Mouse (Mus musculus): Measurements from ENCODE around the gene Islr. TPM values are rescaled to one million over a fixed set of nuclear protein-coding genes. Genes with fewer than 3 reads are reported as not detected.

Gene Islr
- total RNA-seq, 1 experiment from 2014 or later: not detected

DNA sequence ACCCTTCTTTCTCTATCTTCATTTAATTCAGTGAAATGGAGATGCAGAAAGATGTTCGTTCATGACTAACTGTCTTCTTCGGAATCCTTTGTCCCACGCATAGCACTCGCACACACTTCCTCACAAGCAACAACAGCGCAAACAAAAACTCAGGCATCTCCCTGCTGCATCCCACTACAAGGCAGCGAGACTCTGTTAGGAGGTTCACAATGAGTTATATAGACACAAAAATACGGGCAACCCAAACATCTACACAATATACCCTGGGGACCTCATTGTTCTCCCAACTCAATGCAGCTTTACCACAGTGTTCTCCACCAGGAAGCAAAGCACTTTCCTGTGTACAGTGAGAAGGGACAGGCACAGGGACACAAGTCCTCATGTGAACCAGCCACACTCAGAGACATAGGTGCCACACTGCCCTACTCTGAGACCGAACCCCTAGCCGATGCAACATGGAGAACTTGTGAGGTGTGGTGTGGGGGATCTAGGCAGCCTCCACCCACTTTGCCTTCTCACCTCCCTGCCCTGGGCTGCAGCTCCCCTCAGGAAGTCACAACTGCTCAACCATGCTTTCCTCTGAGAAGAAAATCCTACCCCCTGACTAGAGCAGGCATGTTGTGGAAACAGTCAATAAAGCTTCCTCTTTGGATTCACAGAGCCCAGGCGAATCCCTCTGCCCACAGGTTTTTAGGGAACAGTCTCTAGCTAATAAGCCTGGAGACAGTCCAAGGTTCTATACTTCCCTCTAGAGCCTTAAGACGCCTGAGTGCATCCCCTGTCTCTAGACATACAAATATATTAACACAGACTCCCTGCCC is 3.6 kb downstream of the Islr start:
- ATAC-seq (replicated peaks; ENCODE audit: insufficient number of reproducible peaks, low FRiP score, low TSS enrichment, poor library complexity, severe bottlenecking): no peak

DNA sequence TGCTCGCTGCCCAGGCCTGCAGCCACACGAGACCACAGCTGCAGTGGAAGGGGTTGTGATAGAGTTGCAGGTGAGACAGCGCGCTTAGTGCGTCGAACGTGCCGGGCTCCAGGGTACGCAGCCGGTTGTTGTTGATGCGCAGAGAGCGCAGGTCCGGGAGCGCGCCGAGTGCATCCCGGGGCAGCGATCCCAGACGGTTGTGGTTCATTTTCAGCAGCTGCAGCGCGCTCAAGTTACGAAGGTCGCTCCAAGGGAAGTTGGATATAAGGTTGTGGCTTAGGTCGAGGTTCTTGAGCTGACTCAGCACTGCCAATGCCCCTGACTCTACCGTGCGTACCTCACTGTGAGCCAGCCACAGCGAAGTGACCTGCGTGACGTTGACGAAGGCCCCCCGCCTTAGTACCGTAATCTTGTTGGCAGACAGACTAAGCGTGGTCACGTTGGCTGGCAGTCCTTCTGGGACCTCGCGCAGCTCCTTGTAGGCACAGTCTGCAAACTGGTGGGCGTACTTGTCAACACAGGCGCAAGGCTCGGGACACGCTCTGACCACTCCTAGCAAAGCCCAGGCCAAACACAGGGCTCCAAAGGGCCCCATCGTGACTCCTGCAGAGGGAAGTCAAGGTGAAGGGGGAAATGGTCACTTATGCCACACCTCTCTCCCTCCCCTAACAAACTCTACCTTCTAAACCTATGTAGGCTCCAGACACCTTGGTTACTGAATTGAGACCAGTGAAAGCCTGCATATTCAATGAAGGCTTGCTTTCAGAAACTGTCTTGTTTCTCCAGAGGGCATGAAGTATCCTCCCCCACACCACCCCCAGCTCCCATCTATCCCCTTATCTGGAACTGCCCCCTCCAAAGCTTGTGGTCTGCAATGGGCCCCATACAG is 4.5 kb downstream of the Islr start:
- no peak for ATAC-seq (replicated peaks; ENCODE audit: insufficient number of reproducible peaks, low FRiP score, low TSS enrichment, poor library complexity, severe bottlenecking)

DNA sequence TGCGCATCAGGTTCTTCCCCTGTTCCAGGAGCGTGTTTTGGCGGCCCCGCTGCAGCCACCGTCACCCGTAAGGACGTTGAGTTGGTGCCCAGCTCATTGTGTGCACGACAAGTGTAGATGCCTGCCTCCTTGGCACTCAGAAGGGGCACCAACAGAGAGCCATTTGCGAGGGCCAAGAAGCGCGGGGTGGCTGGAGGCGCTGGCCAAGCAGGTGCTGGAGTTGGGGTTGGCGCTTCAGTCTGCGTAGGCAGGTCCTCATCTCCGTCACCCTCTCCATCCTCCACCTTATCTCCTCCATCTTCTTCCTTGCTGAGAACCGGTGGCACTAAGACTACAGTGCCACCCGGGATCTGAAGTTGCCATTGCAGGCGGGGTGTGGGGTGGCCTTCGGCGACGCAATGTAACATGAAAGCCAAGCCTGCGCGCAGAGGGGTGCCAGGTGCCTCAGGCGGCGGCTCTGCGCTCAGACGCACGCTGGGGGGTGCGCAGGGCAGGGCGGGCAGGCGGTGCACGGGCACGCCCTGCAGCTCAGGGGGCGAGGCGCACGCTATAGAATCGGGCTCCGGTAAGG is 5.2 kb downstream of the Islr start:
- no peak for ATAC-seq (replicated peaks; ENCODE audit: insufficient number of reproducible peaks, low FRiP score, low TSS enrichment, poor library complexity, severe bottlenecking)

DNA sequence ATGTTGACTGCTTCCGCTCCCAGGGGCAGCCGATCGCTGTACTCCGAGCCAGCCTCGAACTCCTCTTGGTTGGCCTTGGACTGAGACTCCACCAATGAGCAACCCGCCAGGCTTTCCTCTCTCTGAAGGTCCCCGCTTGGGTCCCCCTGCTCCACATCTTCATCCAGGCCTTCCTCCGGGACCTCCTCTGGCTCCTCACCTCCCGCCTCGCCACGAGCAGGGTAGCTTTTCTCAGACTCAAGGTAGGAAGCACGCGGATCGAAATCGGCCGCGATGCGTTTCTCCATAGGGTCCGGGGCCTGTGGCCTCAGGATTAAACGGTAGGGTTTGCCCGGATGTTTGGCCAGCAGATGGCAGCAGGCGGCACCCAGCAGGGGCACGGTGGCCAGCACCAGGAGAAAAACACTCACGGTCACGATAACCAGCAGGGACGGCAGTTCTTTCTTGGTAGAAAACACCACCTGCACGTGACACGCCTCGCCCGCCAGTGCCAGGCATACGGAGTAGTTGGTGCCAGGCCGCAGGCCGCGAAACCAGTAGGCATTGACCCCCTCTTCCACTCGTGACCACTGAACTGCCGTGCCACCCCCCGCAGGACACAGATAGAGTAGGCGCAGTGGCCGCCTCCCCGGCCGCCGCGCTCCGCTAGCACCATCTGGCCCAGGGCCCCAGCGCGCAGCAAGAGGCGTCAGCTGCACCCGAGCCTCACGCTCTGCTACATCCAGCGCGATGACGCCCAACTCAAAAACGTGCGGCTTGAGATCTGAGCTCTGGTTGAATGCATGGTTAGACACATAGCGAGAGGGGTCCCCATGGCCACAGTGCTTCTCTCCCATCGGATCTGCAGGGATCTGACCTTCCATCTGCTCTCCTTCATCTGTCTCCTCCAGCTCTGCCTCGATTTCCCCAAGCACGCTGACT is 6.1 kb downstream of the Islr start:
- 0 out of 2 replicates have a peak, but pooled peaks have one; percentile 19 for ATAC-seq (replicated peaks; ENCODE audit: insufficient number of reproducible peaks, low FRiP score, low TSS enrichment, poor library complexity, severe bottlenecking)

DNA sequence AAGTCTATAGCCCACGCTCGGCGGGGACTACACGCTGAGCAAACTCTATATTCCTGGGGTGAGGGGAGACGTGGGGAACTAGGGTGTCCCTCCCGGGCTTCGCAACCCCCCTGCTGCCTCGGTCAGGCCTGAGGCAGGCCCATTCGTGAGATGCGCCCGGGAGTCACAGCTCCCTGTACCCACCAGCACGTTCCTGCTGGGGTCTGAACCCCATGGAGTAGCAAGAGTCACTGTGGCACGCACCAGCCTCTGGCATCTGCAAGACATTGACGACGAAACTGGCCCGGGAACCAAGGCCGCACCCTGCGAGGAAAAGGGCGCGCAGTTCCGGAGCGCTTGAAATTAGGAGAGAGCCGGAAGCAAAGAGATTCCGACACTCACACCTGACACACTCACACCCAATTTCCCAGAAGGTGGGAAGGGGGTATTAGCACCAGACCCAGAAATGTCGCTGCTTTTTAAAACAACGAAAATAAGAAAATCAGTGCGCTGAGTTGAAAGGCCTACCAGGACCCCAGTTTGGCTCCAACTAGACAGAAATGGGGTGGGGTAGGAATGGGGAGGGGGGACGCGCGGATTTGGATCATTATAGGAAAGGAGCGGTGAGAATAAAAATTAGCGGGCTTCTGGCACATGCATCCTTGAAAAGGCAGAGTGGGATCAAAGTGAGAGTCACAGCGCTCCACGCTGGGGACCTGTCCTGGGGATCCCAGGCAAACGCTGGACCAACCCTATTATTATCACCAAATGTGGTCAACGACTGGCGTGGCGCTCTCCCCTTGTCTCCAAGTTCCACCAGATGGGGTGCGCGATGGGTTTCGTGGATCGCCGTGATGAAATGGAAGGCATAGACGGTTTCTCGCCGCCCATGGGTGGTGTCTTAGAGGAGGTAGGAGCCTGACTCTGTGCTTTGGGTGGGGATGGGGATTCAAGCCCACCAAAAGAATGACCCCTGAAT is 7.2 kb downstream of the Islr start:
- no peak for ATAC-seq (replicated peaks; ENCODE audit: insufficient number of reproducible peaks, low FRiP score, low TSS enrichment, poor library complexity, severe bottlenecking)

DNA sequence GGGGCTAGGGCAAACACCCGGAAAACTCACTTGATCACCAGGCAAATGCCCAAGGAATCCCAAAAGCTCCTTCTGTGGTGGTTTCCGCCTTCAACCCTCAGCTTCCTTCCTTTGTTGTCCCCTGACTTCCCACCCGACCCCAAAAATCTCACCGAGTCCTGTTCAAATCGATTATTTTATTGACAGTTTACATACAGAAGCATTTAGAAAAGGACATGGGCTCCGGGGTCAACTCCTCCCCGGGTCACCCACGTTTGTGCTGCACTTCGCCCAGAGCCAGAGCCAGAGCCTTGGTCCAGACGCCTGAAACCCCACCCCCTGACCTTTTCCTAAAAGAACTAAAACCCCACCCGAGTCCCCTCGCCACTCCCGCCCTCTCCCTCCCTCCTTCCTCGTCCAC is 8.0 kb downstream of the Islr start:
- no peak for ATAC-seq (replicated peaks; ENCODE audit: insufficient number of reproducible peaks, low FRiP score, low TSS enrichment, poor library complexity, severe bottlenecking)

DNA sequence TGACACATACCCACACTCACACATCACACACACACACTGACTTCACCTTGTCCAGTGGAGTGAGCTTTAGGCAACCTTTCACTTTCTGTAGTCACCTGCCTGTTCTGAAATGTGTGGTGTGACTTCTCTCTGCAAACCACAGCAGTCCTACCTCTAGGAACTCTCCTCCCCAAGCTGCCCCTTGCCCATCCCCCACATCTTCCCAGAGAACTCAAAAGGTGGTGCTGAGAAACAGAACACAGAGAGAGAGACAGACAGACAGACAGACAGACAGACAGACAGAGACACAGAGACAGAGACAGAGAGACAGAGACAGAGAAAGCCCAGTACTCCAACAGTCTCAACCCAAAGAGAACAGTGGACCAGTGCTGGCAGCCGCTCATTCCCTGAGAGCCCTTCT is 8.4 kb downstream of the Islr start:
- ATAC-seq (replicated peaks; ENCODE audit: insufficient number of reproducible peaks, low FRiP score, low TSS enrichment, poor library complexity, severe bottlenecking): no peak

DNA sequence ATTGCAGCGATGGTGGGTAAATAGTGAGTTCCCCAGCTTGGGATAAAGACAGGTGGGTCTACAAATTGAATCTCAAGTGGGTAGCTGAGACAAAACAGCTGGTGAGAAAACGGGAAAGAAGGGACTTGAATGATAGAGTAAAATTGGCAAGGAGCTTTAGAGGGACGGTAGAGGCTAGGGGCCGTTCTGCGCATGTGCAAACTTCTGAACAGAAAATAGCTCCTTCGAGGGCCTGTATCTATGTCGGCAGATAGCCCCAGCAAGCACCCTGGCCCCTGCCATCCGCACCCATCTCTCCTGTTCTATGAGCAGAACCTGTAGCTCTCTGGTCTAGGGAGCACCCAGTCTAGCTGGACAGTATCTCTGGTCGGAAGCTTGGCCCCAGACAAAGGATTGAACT is 9.9 kb downstream of the Islr start:
- ATAC-seq (replicated peaks; ENCODE audit: insufficient number of reproducible peaks, low FRiP score, low TSS enrichment, poor library complexity, severe bottlenecking): no peak

DNA sequence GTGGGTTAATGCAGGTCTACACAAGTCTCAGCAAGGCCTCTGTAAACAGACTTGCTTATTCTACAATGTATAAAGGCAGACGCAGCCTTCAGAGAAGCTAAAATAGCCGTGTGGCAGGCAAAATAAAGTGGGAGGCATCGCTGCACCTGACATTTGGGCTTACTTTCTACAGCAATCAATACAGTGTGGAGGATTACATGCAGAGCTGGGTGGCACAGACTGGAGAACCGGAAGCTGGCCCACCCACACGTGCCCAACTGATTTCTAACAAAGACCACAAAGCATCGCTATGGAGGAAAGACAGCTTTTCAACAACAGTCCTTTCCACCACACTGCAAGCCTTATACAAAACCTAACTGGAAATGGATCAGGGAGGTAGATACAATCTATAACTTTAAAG is 19.6 kb downstream of the Islr start:
- no peak for ATAC-seq (replicated peaks; ENCODE audit: insufficient number of reproducible peaks, low FRiP score, low TSS enrichment, poor library complexity, severe bottlenecking)

DNA sequence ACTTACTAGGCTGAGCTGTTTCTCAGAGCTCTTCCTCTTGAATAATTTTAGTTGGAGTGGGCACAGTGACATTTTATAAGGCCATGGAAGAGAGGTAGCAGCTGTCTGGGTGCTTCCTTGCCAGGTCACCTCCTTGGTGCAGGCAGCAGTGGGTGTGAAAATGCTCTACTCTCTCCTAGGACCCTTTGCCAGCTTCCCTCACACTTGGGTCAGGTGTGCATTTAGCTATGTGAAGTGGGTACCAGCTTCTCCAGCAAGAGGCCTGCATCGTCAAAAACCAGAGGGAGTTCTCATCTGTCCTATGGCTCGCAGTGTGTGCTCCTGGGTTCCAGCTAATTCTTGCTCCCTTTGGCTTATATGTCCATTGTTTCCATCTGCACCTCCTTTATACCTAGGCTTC is 24.7 kb downstream of the Islr start:
- ATAC-seq (replicated peaks; ENCODE audit: insufficient number of reproducible peaks, low FRiP score, low TSS enrichment, poor library complexity, severe bottlenecking): no peak

DNA sequence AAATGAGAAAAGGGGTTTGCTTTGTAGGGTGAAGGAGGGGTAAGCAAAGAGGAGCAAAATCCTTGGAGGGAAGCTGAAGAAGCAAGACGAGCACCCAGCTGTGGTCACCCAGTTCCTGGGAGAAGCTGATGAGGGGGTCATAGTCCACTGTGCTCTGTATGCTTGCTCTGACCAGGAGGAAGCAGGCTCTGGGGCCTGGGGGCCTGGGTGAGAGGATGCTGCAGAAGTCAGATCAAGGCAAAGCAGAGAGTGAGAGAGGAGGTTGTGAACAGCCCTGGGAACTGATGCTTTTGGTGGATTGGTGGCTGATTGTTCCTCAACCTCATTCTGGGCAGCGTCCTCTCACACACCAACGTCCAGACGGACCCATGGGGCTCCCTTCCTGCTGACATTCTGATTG is 26.9 kb downstream of the Islr start:
- no peak for ATAC-seq (replicated peaks; ENCODE audit: insufficient number of reproducible peaks, low FRiP score, low TSS enrichment, poor library complexity, severe bottlenecking)

DNA sequence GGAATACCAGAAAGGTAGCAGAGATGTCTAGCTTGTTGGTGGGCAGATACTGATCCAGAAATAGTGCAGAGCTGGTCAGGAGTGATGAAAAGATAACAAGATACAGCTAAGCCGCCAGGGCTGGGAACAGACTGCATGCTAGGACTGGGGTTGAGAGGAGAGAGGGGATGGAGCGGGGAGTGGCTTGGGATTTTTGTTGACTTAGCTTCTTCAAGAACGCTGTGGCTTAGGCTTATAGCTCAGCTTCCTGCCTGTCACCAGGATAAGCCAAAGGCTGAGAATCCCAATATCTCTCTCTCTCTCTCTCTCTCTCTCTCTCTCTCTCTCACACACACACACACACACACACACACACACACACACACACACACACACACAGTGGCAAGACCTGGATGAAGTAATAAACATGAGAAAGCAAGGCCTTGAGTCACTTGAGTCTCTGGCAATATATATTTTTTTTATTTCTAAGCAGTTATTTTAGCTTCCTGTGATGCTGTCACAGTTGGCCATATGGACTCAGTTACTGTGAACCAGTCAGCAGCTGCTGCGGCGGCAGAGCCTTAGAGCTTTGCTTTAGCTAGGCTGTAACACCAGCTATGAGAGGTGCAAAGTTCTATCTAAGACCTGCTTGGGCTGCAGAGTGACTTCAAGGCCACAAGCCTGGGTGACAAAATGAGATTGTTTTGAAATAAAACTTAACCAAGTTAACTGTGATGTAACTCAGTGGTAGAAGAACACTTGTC is 28.2 kb downstream of the Islr start:
- ATAC-seq (replicated peaks; ENCODE audit: insufficient number of reproducible peaks, low FRiP score, low TSS enrichment, poor library complexity, severe bottlenecking): no peak

DNA sequence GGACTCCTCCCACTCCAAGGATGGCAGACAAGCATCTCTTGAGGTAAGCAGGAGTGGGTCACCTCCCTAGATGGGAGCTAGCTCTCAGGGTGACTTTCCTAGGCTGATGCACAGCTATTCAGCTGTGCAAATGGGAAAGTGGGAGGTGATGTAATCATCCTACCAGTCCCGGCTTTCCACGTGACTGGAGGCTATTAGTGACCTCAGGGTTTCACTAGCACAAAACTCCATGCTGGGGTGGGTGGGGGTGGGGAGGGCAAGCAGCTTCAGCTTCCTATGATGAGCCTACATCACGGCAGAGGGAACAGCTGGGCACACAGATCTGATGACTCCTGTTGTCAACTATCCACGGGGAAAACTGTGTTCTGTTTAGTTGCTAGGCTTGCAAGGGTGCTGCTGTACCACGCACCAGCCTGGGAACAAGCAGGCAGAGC is 29.3 kb downstream of the Islr start:
- no peak for ATAC-seq (replicated peaks; ENCODE audit: insufficient number of reproducible peaks, low FRiP score, low TSS enrichment, poor library complexity, severe bottlenecking)

DNA sequence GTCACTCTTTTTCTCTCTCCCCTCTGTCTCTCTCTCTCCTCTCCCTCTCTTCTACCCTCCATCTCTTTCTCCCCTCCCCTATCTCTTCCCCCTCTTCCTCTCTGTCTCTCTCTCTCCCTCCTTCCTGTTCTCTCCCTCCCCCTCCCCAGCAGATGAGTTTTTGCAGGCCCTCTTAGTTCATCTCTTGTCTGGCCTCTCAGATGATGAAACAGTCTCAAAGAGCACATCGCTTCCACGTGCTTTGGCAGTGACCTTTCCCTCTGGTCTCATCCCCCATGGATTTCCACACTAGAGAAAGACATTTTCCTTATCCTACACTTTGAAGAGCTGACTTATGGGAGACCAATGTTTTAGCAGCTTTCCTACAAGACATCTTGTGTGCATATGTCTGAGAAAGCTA is 31.2 kb downstream of the Islr start:
- no peak for ATAC-seq (replicated peaks; ENCODE audit: insufficient number of reproducible peaks, low FRiP score, low TSS enrichment, poor library complexity, severe bottlenecking)

DNA sequence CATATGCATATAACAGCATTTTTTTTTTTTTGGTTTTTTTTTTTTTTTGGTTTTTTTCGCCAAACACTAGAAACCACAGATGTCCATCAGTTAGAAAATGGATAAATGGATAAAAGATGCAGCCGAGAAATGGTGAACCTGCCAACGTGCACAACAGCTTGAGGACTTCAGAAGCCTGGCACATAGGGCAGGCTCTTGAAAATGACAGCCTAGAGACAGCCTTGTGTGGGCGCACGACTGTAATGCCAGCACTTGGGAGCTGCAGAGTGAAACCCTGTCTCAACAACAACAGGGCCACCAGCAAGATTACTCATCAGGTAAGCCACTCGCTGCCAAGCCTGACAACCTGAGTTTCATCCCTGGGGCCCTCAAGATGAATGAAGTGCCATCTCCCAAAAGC is 34.7 kb downstream of the Islr start:
- ATAC-seq (replicated peaks; ENCODE audit: insufficient number of reproducible peaks, low FRiP score, low TSS enrichment, poor library complexity, severe bottlenecking): no peak

DNA sequence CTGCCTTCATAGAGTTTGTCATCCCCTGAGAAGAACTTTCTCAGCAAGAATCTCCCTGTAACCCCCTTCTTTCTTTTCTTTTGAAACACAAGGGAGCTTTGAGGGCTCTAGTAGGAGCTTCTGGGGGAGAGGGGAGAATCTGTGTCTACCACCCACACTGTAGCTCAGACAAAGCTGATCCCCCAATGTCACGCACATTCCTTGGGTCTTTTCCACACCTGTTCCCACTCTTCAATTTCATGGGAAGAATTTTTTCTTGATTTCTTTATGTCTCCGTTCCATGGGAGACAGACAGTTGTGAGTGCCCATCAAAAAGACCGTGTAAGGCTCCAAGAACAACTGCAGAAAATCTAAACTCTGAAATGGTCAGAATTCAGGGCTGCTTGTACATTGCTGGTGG is 35.2 kb downstream of the Islr start:
- no peak for ATAC-seq (replicated peaks; ENCODE audit: insufficient number of reproducible peaks, low FRiP score, low TSS enrichment, poor library complexity, severe bottlenecking)

DNA sequence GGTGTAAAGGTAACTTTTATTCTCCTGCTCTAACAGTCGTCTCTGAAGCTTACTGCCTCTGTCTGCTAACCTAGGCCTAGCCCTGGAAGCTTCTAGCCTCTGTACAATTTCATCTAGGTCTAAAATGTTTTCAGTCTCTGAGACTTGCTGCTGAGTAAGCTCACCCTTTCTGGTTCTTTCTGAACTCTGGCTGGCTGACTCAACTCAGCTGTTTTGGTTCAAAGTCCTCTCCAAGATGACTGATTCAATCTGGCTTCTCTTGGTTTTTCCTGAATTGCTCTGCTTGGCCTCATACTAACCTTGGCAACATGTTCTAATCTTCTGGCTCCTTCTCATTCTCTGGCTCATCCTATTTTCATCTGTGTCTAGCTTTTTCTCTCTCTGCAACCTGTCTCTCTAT is 38.3 kb downstream of the Islr start:
- ATAC-seq (replicated peaks; ENCODE audit: insufficient number of reproducible peaks, low FRiP score, low TSS enrichment, poor library complexity, severe bottlenecking): no peak

Measured in monocyte, adult 5-6 weeks (primary cell).